Mouse (Mus musculus) cerebral cortex, adult 2 months (tissue): ENCODE measurements around the gene Ccr8.

Source experiments
- WGBS: fragments of 180-500 bp; shearing (Covaris S2); methylation state at CpG from one replicate; pipeline ENCODE4 v1.1.7; 2018; 5-methylcytosine and 5-hydroxymethylcytosine counted together

Ccr8 gene

DNA sequence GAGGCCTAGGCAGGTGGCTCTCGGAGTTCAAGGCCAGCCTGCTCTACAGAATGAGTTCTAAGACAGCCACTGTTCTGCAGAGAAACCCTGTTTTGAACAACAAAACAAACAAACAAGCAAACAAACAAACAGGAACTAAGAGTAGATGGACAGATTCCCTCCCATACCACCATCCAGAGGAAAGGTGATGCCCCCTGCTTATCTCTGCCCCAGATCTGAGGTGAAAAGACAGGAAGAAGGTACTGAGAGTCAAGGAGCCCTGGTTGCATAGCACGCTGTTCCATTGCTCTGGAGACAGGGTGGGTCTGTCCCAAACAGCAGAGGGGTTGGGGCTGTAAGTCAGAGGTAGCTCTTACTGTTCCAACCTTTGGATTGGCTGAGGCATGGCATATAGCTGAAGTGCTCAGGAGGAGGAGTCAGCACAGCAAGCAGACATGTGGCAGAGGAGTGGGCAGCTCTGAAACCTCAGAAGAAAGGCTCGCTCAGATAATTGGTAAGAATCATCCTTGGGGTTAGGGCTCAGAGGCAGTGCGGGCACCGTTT, at the start of gene Ccr8:
Gene Ccr8 (plus strand): TSS at position 419 of the 543 bp plus-strand sequence.
- WGBS, result 82% methylated on average over 5 of the region's 5 CpGs

GRCm38 (mm10) chr9:120043115-120043514, 48.8 kb upstream of the Ccr8 start:
- WGBS, result 46% methylated on average over 7 of the region's 7 CpGs

DNA sequence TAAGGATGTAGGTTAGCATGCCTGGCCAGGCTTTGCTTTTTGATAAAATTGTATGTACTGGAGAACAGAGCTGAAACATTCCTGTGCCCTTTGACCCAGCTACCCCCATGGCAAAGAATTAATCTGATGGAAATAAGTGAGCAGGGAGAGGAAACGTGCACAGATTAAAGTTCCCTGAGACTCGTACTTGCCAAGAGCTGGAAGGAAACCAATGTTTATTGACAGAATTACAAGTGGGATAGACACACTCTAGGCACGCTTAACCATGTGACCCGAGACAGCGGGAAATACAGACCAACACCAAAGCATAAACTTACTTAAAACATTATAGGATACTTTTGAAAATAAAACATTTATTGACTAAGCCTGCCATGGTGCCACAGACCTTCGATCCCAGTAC, 43.4 kb upstream of the Ccr8 start:
- WGBS, result 60% methylated on average over 6 of the region's 6 CpGs

DNA sequence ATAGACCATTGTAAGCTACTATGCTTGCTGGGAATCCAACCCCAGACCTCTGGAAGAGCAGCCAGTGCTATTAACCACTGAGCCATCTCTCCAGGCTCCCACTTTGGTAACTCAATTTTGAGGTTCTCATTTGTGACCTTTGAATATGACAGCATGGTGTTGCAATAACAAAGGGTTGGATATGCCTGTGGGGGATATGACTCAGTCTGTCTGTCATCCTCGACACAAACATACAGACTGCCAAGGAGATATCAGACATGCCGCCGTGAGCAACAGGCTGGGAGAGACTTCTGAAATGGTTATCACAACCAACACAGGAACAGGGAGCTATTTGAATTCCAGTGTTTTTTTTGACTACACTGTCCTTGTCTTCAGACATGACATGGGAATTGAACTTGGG, 42.5 kb upstream of the Ccr8 start:
- 77% methylated on average over 3 of the region's 3 CpGs for WGBS

DNA sequence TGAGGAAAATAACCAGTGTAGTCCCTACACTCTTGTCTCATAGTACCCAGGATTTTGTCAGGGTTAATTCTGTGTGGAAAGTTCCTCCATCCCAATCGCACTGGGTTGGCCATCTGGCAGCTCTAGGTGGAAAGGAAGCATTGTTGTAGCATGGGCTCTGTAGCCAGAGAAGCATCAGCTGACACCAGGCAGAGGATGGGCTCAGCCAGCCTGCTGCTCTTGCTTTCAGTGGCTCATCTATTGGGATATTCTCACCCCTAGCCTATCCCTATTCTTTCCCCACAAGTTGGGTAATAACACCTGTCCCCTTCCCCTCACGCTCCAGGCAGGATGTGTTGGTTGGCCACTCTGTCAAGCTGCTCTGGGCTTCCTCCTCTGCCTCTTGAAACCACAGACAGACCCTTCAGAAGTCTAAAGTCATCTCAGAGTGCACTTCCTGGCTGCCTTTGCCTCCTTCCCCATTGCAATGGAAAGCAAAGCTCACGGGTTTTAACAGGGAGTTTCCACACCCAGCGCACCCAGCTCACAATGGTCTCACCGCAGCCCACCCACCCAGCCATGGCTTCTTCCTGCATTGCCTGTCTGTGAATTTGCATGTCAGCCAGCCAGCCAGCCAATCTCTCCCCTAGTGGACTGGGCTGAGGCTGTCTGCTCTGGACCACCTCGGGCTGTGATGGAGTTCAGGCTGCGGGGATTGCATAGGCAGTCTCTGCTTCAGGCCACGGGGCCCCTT, 37.2 kb upstream of the Ccr8 start:
- WGBS, result 55% methylated on average over 8 of the region's 8 CpGs

GRCm38 (mm10) chr9:120056201-120056600, 35.7 kb upstream of the Ccr8 start:
- WGBS, result 89% methylated on average over 9 of the region's 9 CpGs

- 84% methylated on average over 3 of the region's 3 CpGs for WGBS
Measured at GRCm38 (mm10) chr9:120058730-120059129, 33.2 kb upstream of the Ccr8 start.

DNA sequence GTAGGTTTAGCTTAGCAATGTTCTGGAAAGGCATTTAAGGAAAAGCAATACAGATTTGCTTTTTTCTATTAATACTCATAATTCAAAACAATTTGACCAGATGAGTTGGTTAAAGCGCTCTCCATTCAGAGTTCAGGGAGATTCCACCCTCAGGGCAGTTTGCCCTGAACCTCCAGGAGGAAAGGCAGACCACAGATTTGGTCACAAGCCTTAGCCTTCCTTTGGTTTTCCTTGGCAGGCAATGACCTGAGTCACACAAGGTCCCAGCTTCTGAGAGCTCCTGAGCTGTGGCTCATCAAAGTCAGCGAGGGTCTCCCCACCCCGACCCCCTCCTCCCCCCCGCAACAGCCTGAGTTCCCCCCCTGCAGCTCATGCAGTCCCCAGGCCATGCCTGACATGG, 27.6 kb upstream of the Ccr8 start:
- 75% methylated on average over 4 of the region's 4 CpGs for WGBS

- WGBS, result 85% methylated on average over 2 of the region's 2 CpGs
Measured at GRCm38 (mm10) chr9:120067609-120068008, 24.3 kb upstream of the Ccr8 start.

- whole genome bisulfite sequencing, result 75% methylated on average over 10 of the region's 10 CpGs
Measured at GRCm38 (mm10) chr9:120068047-120068446, 23.9 kb upstream of the Ccr8 start.

GRCm38 (mm10) chr9:120069779-120070178, 22.1 kb upstream of the Ccr8 start, which contains the start of gene Cx3cr1:
Gene Cx3cr1, minus strand, starts transcription at chr9:120069879.
- 90% methylated on average over 11 of the region's 11 CpGs for WGBS

GRCm38 (mm10) chr9:120071251-120071650, 20.7 kb upstream of the Ccr8 start:
- 79% methylated on average over 2 of the region's 2 CpGs for WGBS

- WGBS, result 19% methylated on average over 3 of the region's 3 CpGs
Measured at GRCm38 (mm10) chr9:120073169-120073568, 18.7 kb upstream of the Ccr8 start.

DNA sequence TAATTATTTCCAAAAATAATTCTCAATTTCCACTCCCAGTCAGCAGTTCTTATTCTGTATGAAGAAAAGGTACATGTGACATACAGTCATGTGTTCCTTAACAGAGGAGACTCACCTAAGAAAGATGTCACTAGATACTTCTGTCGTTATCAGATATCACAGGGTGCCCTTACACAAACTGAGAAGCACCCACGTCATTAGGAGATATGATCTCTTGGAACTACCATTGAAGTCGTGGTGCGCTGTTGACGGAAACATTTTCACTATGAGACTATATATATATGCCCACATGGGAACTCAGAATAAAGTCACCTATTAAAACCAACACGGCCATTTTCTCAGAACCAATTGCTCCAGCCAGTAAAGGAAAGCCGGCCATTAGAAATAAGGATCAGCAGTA, 17.4 kb upstream of the Ccr8 start:
- WGBS, result 91% methylated on average over 7 of the region's 7 CpGs

GRCm38 (mm10) chr9:120078241-120078640, 13.7 kb upstream of the Ccr8 start:
- WGBS, result 88% methylated on average over 3 of the region's 3 CpGs

- WGBS, result 51% methylated on average over 7 of the region's 7 CpGs
Measured at GRCm38 (mm10) chr9:120079901-120080300, 12.0 kb upstream of the Ccr8 start.

DNA sequence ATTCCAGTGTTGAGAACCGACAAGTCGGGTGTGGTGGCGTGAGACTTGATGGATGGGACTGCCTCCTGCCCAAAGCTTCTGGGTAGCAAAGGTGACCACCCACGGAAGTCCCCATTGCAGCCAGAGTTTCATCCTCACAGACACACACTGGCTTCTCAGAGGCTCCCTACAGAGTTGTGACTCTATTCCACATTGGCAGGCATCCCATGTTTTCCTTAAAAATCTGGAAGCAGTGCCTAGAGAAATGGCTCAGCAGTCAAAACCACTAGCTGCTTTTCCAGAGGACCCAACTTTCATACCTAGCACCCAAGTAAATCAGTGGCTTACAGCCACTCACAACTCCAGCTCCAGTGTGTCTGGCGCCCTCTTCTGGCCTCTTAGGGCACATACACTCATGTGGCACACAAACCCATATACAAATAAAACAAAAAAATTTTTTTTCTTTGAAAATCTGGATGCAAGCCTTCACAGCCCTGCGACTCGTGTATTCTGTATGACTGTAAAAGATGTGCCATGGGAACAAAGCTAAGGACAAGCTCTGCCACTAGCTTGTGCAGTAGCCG, 11.3 kb upstream of the Ccr8 start:
- 56% methylated on average over 8 of the region's 8 CpGs for WGBS

- WGBS, result 68% methylated on average over 6 of the region's 6 CpGs
Measured at GRCm38 (mm10) chr9:120081247-120081646, 10.7 kb upstream of the Ccr8 start.

GRCm38 (mm10) chr9:120081967-120082366, 9.9 kb upstream of the Ccr8 start:
- 54% methylated on average over 5 of the region's 5 CpGs for WGBS

DNA sequence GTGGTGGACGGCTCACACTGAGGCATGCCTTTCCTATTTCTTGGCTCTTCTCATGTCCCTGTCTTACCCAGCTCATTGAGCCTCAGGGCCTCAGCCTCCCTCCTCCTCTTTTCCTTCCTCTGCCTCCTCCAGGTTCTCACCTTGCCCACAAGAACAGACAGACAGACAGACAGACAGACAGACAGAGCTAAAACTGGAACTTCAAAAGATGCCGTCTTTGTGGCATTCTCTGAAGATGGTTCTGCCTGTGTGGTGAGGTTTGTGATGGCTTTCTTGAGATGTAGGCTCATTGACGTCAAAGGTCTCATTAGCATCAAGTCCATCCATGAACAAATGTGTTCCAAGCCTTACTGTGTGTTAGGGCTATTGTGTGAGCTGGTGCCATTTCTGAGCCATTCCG, 9.2 kb upstream of the Ccr8 start:
- 68% methylated on average over 4 of the region's 4 CpGs for WGBS

- WGBS, result 85% methylated on average over 18 of the region's 18 CpGs
Measured at GRCm38 (mm10) chr9:120083158-120083894, 8.6 kb upstream of the Ccr8 start.

- 94% methylated on average over 9 of the region's 9 CpGs for WGBS
Measured at GRCm38 (mm10) chr9:120084406-120084805, 7.5 kb upstream of the Ccr8 start.

DNA sequence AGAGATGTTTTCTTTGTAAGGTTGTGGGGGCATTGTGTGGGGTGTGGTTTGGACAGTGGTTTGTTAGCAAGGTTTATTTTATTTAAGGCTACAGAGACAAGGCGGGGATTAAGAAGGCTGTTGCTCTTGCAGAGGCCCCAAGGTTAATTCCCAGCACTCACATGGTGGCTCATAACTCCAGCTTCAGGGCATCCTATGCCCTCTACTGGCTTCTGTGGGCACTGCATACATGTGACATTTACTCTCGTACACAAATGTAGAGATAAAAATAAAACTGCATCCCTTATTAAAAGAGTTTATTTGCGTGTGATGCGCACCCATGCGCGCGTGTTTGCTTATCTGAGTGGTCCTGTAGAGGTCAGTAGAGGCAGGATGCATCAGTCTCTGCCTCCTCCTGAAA, 2.8 kb upstream of the Ccr8 start:
- 85% methylated on average over 7 of the region's 7 CpGs for WGBS
